Mouse (Mus musculus) urinary bladder, adult 2 months (tissue): ENCODE data around the gene Cers3. TPM values are rescaled to one million over a fixed set of nuclear protein-coding genes. Genes with fewer than 3 reads are reported as not detected.

Experiments
- DNase-seq: peaks from one replicate; pipeline ENCODE4 v3.0.0; 2022; ENCODE audit warnings: low spot score
- polyA plus RNA-seq: library from polyadenylated mRNA; depleted of rRNA; stranded (reverse); fragments of >200 nt; gene quantifications from 2 replicates; pipeline ENCODE4 v1.2.3, GENCODE M21; 2012; rRNA removed

Gene Cers3
- 39.6 and 50.1 TPM in 2 replicates for polyA plus RNA-seq

DNA sequence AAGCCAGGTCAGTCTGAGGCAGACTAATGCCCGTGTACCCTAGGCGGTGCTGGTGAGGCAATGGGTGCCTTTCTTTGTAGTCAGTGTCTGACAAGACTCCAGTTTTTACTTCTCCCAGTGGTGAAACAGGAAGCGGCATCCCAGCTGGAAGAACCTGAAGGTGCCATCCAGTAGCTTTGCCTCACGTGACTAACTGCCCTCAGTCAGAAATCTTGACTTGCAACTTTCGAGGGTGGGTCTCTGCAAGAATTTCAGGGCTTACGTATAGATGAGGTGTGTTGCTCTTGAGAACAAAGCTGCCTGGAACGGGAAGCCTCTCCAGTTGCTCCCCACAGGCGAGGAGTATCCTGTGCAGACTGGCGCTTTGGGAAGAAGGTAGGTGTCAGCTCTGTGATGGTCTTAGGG, at the start of gene Cers3:
Cers3 (plus strand) TSS at position 128 of the 405 bp plus-strand sequence.
- DNase-seq, result no peak

DNA sequence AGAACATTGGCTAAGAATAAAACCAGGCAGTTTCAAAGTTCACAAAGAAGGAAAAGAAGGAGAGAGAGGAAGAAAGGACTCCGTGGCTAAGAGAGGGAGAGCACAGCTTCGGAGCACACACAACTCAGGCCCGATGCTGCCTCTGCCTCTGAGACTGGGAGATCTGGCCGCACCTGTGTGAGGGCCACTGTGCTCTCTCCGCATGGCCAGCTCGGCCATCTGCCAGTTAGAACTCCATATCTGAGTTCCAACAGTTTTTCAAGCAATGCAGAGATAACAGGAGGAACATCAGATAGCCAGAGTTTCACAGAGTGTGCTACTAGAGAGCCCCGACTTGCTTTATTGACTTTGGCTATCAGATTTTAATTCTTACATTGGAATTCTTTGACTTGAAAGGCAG, 48.8 kb upstream of the Cers3 start:
- DNase-seq, result no peak

DNA sequence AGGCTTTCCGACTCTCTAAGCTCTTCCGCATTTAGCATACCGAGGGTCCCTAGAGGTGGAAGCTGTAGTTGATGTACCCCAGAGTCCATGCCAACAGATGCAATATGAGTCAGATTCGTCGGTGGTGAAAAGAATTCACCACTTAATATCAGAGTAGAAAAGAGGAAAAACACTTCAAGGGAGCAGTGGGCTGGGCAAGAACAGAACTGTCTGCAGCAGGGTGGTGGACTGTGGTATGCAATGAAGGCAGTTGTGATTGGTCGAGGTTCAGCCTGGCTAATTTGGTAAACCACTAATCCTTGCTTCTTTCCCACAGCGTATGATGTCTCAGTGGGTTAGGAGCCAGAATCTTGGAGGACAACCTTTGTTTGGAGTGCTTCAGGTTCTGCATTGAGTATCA, 40.6 kb upstream of the Cers3 start:
- no peak for DNase-seq

DNA sequence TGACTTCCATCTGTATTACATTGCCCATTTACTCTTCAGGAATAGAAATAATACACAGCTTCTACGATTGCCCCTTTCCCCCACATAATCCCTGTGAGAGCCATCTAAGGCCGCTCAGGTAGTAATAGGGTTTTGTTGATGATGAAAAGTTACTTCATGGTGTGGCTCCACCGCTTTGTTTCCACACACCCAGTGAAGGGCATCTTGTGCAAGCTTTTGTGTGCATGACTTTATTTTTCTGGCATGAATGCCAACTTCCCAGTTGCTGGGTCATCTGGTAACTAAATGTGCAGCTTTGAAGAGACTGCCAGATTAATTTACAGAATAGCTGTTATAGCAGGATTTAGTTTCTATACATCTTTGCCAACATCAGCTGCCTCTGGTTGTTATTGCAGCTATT, 38.7 kb upstream of the Cers3 start:
- no peak for DNase-seq

DNA sequence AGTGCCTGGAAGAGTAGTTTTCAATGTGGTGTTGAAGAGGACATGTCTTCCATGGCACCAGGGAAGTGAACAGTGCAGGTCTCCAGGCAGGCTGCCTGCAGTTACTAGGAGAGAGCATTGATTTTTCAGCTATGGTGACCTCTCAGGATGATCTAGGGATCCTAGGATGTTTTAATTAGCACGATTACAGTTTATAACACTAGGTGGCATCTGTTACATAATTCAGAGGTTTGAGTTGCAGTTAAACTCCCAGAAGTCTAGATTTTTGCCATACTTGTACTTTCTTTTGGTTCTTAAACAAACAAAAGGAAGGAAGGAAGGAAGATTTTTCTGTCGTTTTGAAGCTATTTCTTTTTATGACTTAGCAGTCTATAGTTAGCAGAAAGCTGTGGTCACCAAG, 32.1 kb upstream of the Cers3 start:
- DNase-seq, result no peak

DNA sequence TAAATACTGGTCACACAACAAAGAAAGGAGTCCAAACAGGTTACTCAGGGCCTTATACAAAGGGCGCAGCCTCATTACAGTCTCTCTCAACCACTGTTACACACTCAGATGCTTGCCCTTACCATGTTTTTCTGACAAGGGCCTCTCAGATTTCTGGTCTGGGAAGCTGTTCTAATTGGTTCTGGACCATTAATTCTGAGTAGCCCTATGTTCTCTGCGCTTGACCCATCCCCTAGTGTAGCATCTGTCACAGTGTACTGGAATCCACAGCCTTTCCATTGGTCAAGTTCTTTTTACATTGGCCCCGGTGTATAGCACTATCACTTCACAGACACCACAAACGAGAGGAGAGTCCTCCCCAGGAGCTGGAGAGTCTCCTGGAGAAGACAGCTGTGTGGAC, 18.8 kb upstream of the Cers3 start:
- no peak for DNase-seq

DNA sequence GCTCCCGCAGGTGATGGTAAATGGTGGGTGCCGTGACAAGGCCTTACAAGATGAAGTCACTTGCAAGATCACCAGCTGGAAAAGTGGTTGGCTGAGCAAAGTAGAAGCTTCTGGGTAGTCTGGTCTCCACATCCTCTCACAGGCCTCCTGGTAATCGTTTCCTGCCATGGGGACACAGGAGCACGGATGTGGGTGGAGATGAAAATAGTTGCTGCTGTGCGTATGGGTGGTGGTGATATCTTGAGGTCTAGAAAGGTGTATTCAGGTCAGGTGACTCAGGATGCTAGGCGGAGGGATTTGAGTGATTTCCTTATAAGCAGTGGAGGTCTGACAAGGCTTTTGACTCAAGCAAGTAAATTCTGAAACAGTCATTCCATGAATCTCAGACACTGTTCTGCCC, 18.4 kb upstream of the Cers3 start:
- no peak for DNase-seq

DNA sequence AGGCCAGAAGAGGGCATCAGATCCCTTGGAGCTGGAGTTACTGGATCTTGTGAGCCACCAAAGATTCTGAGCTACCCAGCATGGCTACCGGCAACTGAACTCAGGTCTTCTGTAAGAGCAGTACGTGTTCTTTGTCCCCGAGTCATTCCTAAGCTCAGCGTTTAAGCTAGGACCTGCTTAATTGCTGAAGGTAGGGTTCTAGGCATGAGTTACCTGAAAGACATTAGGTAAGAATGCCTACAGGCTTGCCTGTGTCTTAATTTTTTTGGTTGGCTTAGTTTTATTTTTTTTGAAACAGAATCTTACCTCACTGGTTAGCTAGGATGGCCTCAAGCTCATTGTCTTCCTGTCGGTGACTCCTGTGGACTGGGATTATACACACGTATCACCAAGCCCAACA, 15.2 kb upstream of the Cers3 start:
- no peak for DNase-seq

DNA sequence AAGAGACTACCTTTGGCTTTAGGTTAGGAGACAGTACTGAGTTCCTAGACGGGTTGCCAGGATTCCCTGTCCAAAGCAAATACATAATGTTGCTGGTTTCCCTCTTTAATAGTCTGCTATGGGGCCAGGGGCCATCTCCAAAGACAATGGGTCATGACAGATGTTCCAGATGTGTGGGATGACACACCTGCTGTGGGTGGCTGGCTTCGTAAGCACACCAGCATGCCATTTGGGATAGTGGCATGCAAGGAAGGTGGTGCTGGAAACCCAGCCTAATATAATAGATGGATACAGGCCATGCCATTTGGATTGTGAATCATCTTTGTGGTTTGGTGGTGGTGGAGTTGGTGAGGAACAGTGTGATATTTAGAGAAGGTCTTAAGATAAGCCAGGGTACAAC, 14.1 kb upstream of the Cers3 start:
- DNase-seq, result no peak

DNA sequence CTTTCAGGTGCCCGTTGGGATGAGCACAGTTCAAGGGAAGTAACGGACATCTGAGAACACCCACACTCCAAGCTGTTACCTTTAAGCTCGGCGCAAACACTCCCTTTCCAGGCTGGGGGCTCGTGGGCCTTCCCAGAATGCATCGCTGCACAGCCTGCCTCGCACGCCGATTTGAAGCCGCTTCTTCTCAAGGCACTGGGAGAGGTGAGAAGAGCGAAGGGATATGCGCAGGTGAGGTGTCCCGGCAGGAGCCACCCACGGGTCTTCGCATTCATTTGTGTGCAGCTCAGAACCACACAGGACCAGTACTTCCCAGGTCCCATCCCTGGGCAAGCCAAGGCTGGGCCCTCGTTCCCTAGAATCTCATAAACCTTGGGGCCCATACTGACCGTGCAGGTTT, 9.9 kb upstream of the Cers3 start:
- DNase-seq, result no peak

DNA sequence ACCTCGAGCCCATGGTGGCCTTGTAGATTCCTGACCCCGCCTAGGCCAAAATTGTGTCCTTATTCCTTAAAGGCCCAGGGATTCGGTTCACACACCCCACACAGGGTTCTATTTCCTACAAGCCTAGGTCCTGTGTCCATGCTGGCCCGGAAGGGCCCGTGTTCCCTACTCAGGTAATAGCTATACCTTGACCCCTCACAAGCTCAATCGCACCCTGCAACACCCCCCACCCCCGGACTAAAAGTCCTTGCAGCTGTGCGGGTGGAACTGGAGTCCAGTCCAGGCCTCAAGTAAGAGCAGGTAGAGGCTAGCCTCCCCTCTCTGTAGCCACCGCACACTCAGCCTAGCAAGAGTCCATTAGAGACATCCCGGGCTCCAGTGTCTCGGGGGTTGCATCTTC, 9.4 kb upstream of the Cers3 start:
- no peak for DNase-seq

DNA sequence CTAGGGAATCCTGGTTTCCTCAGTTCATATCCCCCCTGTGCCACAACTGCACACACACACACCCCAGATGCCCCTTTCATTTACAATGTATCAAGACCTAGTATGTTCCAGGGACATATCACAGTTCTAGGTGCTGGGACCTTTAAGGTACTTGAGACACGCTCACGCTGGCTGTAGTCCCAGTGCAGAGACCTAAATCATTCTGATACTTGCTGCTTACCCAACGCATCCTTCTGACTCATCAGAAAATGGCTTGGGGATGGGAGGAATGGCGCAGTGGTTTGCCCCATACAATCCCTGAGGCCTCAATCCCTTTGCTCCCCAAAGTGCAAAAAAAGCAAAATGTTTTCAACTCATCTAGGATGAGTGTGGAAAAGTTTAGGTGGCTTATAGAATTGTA, 8.8 kb upstream of the Cers3 start:
- DNase-seq, result no peak

DNA sequence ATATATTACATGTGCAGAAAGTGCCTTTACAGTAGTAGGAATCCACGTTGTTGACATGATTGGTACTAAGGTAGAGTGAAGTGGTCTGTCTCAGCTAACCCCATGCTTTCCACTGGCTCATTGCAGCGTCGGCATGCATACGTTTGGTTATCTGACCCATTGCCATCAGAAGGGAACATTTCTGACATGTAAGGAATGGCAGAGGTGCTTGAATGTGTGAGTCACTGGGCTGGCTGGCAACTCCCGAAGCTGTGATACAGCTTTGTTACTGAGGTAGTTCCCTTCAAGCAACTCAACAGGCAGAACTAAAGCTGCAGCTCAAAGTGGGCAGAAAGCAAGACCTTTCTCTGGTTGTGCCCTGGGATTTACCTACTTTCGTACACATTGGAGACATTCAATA, 8.3 kb upstream of the Cers3 start:
- no peak for DNase-seq

DNA sequence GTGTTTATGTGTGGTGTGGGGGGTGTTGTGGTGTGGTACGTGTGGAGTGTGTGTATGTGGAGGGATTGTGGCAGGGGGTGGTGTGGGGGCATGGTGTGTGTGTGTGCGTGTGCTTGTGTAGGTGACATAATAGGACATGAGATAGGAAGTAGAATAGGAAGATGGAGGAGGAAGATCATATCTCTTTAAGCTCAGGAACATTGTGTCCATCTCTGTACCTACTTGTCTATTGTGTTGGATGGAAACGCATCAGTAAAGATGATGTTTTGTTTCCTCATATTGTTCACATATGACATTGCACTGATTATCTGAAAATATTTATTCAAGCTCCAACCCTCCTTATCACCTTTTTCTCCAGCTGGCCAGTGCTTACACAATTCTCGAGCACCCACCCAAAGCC, 5.9 kb upstream of the Cers3 start:
- no peak for DNase-seq

DNA sequence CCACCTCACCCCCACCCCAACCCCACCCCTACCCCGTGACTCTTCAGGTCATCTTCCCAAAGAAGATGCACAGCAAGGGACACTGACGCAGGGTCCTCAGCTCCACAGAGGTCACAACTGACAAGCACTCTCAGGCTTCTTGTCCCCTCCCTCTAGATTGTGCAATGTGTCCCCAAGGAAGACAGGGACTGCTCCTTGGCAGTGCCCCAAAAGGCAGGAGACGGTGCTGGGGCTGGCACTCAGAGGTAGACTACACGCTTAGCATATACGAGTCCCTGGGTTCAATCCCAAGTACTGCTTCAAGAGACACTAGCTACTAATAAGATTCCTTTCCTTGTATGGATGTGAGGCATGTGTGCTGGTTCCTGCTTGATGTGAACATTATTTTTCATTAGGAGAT, 2.3 kb upstream of the Cers3 start:
- no peak for DNase-seq

DNA sequence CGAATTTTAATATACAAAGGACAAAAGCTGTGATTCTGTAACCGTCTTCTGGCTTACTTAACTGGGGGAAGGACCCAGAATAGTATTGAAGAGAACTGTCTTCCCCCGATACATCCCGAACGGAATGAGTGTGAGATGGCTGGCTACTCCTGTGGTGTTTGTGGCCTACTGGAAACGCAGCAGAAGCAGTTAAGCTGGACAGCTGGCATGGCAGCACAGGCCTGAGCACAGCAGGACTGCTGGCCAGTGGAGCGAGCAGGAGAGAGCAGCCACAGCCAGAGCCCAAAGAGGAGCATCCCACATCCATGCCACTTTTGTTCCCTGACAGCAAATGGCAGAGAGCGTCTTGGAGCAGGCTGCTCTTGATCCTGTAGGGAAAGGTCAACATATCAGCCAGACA, 1.9 kb upstream of the Cers3 start:
- DNase-seq, result no peak

DNA sequence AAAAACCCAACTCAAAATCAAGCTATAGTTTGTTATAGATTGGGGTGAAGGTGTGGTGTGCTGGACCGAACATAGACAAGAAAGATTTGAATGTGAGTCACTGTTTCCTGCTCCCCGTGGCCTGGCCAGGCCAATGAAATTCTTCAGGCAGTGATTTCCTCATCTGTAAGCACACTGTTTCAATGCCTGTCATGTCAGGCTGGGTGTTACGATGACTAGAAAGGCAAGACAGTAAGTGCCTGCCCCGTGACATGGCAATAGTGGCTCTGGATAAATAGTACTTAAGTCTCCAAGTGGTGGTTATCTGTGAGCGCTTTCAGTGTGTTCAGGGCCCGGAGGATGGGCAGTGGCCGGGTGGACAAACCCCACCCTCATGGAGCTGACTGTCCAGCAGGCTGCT, 3.7 kb downstream of the Cers3 start:
- no peak for DNase-seq

DNA sequence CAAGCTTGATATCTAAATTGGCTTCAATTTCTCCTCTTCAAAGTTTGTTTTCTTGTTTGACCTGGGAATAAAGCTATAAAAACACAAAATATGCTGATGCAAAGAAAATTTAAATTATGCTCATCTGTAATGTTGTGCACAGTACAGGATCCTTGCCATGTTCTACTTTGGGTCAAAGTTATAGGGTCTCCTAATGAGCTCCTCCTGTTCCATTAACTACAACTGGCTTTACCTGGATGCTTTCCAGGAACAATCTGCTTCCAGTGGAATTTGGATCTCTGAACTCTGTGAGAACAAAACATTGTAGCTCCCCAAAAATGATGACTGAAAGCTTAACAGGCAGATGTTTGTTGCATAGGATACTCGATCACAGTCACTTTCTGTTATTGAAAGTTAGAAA, 6.7 kb downstream of the Cers3 start:
- no peak for DNase-seq

DNA sequence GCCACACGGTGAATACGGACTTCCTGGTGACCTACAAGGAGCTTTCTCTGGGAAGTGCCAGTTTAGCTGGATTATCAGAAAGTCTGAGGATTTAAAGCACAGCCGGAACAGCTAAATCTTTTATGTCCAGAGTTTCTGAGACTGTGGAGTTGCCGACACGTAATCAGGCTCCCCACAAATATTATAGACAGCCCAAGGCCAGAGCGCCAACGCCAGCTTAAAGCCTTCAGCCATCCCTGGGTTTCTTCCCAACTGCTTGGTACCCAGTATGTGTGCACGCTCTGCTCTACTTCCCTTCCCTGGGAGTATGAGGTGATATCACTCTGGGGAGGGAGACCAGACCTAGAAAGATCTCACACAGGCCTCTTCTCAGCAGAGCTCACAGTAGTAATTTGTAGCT, 10.5 kb downstream of the Cers3 start:
- DNase-seq, result no peak

DNA sequence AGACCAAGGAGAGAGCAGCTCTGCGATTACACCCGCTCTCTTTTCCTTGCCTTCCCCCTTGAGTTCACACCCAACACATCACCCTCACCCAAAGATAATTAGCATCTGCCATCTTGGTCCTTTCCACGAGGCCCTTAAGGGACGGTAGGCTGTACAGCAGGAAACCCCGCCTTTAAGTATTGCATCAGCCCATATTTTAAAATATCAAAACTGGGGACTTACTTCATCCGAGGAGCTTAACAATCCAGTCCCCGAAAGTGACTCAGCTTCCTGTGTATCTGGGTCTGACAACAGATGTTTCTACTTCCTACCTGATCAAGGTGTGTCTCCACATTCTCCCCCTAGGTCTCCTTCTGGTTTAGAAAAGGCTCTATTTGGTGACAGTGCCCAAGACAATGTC, 12.3 kb downstream of the Cers3 start:
- DNase-seq, result no peak

DNA sequence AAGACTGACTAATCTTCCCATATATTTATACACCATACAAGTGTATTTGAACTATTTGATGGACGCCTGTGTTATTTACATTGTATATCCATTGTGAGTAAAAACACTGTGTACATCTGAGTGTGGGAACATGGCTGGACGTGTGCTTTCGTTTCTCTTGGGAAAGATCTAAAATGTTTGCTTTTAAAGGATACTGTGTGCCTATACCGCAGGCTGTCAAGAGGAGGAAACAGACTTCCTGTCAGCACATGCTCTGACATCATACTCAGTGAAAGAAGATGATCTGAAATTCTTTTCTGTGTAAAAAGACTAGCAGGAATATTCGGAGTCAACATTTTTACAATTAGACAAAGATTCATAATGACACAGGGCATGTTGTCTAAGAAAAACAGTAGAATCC, 26.6 kb downstream of the Cers3 start:
- no peak for DNase-seq

DNA sequence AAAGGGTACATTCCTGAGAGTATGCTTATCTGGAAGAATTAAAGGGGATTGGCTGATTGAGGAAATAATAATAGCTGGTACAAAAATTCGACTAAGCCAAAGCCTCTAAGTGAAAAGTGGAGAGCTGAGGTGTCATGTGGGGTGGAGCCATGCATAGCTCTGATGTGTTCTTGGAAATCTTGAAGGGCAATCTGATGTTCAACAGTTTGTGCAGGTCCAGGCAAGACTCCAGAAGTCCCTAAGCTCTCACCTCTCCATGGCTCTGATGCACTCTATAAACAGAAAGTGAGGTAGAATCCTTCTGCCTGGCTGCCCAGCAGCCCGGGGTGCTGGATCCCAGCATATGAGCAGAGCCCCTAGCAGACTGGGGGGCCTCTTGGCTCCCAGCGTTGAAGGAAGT, 27.4 kb downstream of the Cers3 start:
- no peak for DNase-seq

DNA sequence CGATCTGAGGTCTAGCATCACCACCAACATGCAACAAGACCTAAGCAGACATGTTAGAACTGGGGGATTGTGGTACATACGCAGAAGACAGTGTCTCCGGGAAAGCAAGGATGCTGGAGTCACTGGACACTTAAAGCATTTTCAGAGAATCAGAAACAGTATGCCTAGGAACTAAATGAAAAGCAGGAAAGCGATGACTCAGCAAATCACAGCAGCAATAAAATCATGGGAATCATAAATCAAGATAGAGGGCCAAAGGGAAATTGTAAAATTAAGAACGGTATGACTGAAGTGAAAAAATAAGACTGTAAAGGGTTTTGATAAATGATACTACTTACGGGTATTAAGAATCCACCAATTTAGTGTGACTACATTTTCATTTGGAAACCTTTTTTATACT, 27.9 kb downstream of the Cers3 start:
- DNase-seq, result no peak

DNA sequence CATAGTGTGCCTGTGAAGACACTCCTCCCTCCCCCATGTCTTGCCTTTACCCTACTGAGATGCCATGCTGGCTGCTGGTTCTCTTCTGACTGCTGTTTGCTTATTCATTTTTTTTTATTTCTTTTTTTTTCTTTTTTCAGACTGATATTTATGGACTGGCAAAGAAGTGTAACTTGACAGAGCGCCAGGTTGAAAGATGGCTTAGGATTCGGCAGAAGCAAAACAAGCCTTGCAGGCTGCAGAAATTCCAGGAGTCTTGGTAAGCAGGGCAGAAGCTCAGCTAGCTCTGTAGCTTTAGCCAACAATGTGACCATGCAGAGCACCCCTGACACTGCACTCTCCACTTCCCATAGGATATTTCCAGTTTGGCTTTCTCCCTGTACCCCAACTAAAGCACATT, 36.1 kb downstream of the Cers3 start:
- no peak for DNase-seq
